Mouse (Mus musculus) embryonic fibroblast, embryonic 13.5 days (primary cell): ENCODE results near the gene Disc1.

ENCODE experiments used
- CTCF ChIP-seq: IDR thresholded peaks from 2 replicates; pipeline ENCODE4 v1.5.1; 2011; ENCODE audit warnings: mild to moderate bottlenecking, control low read depth, low read length, moderate library complexity, borderline replicate concordance; ENCODE audit not compliant: insufficient read depth
- POLR2A ChIP-seq: IDR thresholded peaks from 2 replicates; pipeline ENCODE4 v1.6.1; 2011; ENCODE audit warnings: low read depth, mild to moderate bottlenecking, control low read depth, low read length, moderate library complexity

DNA sequence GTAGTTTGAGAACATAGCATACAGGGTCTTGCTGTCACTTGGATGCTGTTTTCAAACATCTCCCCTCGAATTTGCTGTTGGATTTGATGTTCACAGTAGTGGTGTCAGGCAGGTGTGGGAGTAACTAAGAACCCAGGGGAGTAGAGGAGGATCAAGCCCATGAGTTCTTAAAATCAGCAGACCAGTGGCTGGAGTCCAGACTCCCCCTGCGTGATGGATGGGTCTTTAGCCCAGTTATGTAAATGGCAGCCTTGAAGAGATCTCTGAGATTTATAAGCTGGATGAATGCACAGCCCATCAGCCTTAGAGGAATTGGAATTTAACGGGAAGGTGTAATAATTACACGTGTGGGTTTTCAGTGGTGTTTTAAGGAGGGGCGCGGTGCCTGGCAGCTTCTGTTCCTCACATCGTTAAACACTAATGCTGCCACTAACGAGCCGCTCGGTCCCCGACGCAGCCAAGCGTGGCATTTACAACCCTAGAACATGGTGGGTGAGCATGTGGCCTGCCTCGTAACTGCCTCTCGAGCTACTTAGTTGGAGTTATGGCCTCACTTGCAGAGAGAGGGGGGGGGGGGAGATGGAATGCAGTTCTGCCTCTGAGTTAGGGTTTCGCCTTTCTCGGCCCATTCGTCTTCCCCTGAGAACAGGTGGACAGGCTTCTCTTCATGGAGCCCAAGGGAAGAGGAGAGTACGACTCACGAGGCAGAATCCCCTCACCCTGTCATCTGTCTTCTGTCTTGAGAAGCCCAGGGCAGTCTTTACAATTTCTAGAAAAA lies 103.1 kb downstream of the Disc1 start:
- no peak for TF ChIP-seq POLR2A
- no peak for TF ChIP-seq CTCF
